Mouse (Mus musculus) embryonic facial prominence, embryonic 11.5 days (tissue): ENCODE data around the gene Ces1g. TPM values are rescaled to one million over a fixed set of nuclear protein-coding genes. Genes with fewer than 3 reads are reported as not detected.

ENCODE experiments used
- ATAC-seq: fragments of 200-750 bp; cut with Nextera tagmentation; replicated peaks from 2 replicates; pipeline ENCODE4 v1.8.0; 2017; ENCODE audit warnings: low read depth; ENCODE audit not compliant: insufficient number of reproducible peaks, low FRiP score, low TSS enrichment
- DNase-seq: peaks from one replicate; pipeline ENCODE4 v3.0.0-alpha.2; 2015; ENCODE audit warnings: low spot score
- H3K27ac ChIP-seq: fragments of 300-500 bp; sonication (generic); replicated peaks from 2 replicates; pipeline ENCODE4 v1.5.1; 2014; ENCODE audit warnings: mild to moderate bottlenecking, low read depth, low read length, control low read depth
- H3K27me3 ChIP-seq: fragments of 300-500 bp; sonication (generic); 2 replicates; pipeline ENCODE4 v1.6.1; 2014; ENCODE audit warnings: mild to moderate bottlenecking, low read length, moderate library complexity, mixed read lengths; ENCODE audit not compliant: control insufficient read depth, insufficient read depth
- H3K36me3 ChIP-seq: fragments of 300-500 bp; sonication (generic); replicated peaks from 2 replicates; pipeline ENCODE4 v1.6.1; 2014; ENCODE audit warnings: low read depth, mild to moderate bottlenecking, low read length, moderate library complexity, mixed read lengths; ENCODE audit not compliant: control insufficient read depth, insufficient read depth
- H3K4me1 ChIP-seq: fragments of 300-500 bp; sonication (generic); 2 replicates; pipeline ENCODE4 v1.6.1; 2014; ENCODE audit warnings: low read length, mixed read lengths; ENCODE audit not compliant: control insufficient read depth, insufficient read depth
- H3K4me2 ChIP-seq: fragments of 300-500 bp; sonication (generic); 2 replicates; pipeline ENCODE4 v1.6.1; 2014; ENCODE audit warnings: low read depth, mild to moderate bottlenecking, control low read depth, low read length, moderate library complexity
- H3K4me3 ChIP-seq: fragments of 300-500 bp; sonication (generic); 2 replicates; pipeline ENCODE4 v1.5.1; 2014; ENCODE audit warnings: low read depth, low read length, control low read depth
- H3K9ac ChIP-seq: fragments of 300-500 bp; sonication (generic); replicated peaks from 2 replicates; pipeline ENCODE4 v1.6.1; 2014; ENCODE audit warnings: mild to moderate bottlenecking, control low read depth, low read length
- H3K9me3 ChIP-seq: fragments of 300-500 bp; sonication (generic); replicated peaks from 2 replicates; pipeline ENCODE4 v1.6.1; 2016; ENCODE audit warnings: mild to moderate bottlenecking, low read length, inconsistent platforms, mixed read lengths; ENCODE audit not compliant: control insufficient read depth
- WGBS: fragments of 180-500 bp; shearing (Covaris S2); extraction: QIAGEN DNeasy Blood & Tissue Kit; methylation state at CpG from one replicate; pipeline ENCODE4 v1.1.7; 2014; 5-methylcytosine and 5-hydroxymethylcytosine counted together
- polyA plus RNA-seq: library from polyadenylated mRNA; unstranded; fragments of >200 nt; fragmentation: Nextera tagmentation; extraction: Ambion mirVana; gene quantifications from 2 replicates; pipeline ENCODE4 v1.2.1, GENCODE M21; 2014

Gene Ces1g
- polyA plus RNA-seq, 1 experiment from 2014 or later, result not detected

DNA sequence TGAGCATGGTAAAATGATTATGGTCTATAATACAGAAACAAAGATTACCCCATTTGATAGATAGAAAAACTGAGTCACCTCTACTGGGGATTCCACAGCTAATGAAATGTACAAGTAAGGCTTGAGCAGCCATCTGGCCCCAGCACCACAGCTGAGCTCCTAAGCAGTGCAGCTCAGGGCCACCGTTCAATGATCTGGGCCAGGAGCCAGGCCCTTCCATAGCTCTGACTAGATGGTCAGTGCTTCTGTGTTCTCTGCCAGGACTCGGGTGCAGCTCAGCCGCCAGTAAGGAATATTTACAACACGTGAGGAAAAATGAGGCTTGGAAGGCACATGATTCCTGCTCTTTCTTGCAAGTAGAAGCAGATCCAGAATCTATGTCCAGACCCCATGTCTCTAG lies 64.4 kb downstream of the Ces1g start:
- WGBS, result 93% methylated on average over 4 of the region's 4 CpGs
- Histone ChIP-seq H3K27me3 (no peaks in the 10 kb centered on the region), H3K4me2 (no peak overlapping the region), H3K9ac (no peak overlapping the region), H3K4me1 (no peaks in the 10 kb centered on the region), H3K4me3 (no peak overlapping the region), H3K9me3 (no peaks in the 10 kb centered on the region), H3K36me3 (no peaks in the 10 kb centered on the region), H3K27ac (no peak overlapping the region)
- DNase-seq (no peak), ATAC-seq (no peak)

- no peaks in the 10 kb centered on the region for H3K9me3 ChIP-seq
- no peaks in the 10 kb centered on the region for H3K27me3 ChIP-seq
- whole genome bisulfite sequencing, result 76% methylated on average over 2 of the region's 2 CpGs
- DNase-seq (no peak), ATAC-seq (no peak)
- H3K4me3 ChIP-seq, result no peak overlapping the region
- no peaks in the 10 kb centered on the region for H3K4me1 ChIP-seq
- no peaks in the 10 kb centered on the region for H3K36me3 ChIP-seq
- H3K27ac ChIP-seq, result no peak overlapping the region
- no peak overlapping the region for H3K4me2 ChIP-seq
- H3K9ac ChIP-seq, result no peak overlapping the region
Measured at GRCm38 (mm10) chr8:93261436-93261835, 75.7 kb downstream of the Ces1g start.

DNA sequence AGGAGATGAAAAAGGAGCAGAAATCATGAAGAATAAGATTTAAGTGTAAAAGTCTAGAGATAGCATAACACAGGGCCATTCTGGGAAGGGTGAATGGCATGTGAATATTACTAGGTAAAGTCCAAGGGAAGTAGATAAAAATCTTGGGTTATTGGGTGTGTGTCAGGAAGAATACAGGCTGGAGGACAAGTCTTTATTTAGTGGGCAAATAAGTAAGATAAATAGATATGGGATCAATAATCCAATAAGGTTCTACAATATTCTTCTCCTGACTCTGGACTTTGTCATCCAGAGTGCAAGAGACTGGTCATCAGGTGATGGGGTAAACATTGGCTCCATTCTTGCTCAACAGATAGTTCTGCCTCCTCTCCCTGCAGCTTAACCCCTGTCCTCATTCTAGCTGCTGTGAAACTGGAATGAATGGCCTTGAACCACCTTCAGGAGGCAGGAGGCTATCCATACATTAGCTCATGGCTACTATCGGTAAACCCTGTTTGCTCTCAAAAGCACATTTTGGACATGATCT lies 84.6 kb downstream of the Ces1g start:
- no peak for ATAC-seq
- no peak overlapping the region for H3K27ac ChIP-seq
- H3K4me1 ChIP-seq, result no peaks in the 10 kb centered on the region
- no peaks in the 10 kb centered on the region for H3K27me3 ChIP-seq
- no peak overlapping the region for H3K4me3 ChIP-seq
- H3K9ac ChIP-seq, result no peak overlapping the region
- no peak for DNase-seq
- no peaks in the 10 kb centered on the region for H3K9me3 ChIP-seq
- no peaks in the 10 kb centered on the region for H3K36me3 ChIP-seq
- H3K4me2 ChIP-seq, result no peak overlapping the region
- WGBS, result 100% methylated on average over 1 of the region's 1 CpGs

Other genes starting within 250 kb of the Ces1g start
- gene Ces1c, start 206.0 kb downstream of the Ces1g start, polyA plus RNA-seq, result not detected in 2 replicates
- gene Ces1d, start 139.5 kb downstream of the Ces1g start, polyA plus RNA-seq, result 1.2 TPM in 2 replicates
- gene Ces1e, start 107.7 kb downstream of the Ces1g start, polyA plus RNA-seq, result not detected in 2 replicates
- gene Ces1f, start 57.6 kb downstream of the Ces1g start, polyA plus RNA-seq, result not detected in 2 replicates
- not detected in 2 replicates for gene Ces1h, start 42.4 kb upstream of the Ces1g start, polyA plus RNA-seq
- not detected in 2 replicates for gene Ces5a, start 198.5 kb upstream of the Ces1g start, polyA plus RNA-seq